Mouse (Mus musculus): ENCODE measurements around the gene Tsacc.
"Not testable (repeated sequence)": the region's sequence is repeated elsewhere in the genome, so short reads cannot be mapped to it uniquely, and the experiment has no call there.

GRCm38 (mm10) chr3:88285565-88285895 lies 11.3 kb downstream of the Tsacc start:
- not testable (repeated sequence) for TF ChIP-seq GATA1 (IDR thresholded peaks at IDR 0.05; ENCODE audit: borderline replicate concordance, low read length); FLI1 (IDR thresholded peaks at IDR 0.05; ENCODE audit: low read length)

All from megakaryocyte, embryonic 14.5 days (primary cell).